Mouse (Mus musculus) small intestine, adult 2 months (tissue): Measurements from ENCODE around the gene Chsy1. TPM values are rescaled to one million over a fixed set of nuclear protein-coding genes. Genes with fewer than 3 reads are reported as not detected.
A peak's percentile ranks its signal among the peaks of the same experiment; 100 is the strongest.

ENCODE experiments used
- H3K27ac ChIP-seq: fragments of 200-500 bp; 2 replicates; pipeline ENCODE4 v1.5.1; 2012; ENCODE audit warnings: low read depth, low read length, control low read depth, inconsistent platforms; ENCODE audit not compliant: insufficient read depth
- H3K27me3 ChIP-seq: fragments of 200-500 bp; 2 replicates; pipeline ENCODE4 v1.6.1; 2012; ENCODE audit warnings: mild to moderate bottlenecking, moderate library complexity, low read length, inconsistent platforms; ENCODE audit not compliant: control insufficient read depth, insufficient read depth
- H3K36me3 ChIP-seq: fragments of 200-500 bp; 2 replicates; pipeline ENCODE4 v1.6.1; 2012; ENCODE audit warnings: mild to moderate bottlenecking, low read length, control low read depth, inconsistent platforms; ENCODE audit not compliant: control insufficient read depth, insufficient read depth
- H3K4me1 ChIP-seq: fragments of 200-500 bp; 2 replicates; pipeline ENCODE4 v1.6.1; 2012; ENCODE audit warnings: low read length, inconsistent platforms, mixed read lengths; ENCODE audit not compliant: control insufficient read depth, insufficient read depth, insufficient read length
- H3K4me3 ChIP-seq: fragments of 200-500 bp; 2 replicates; pipeline ENCODE4 v1.5.1; 2012; ENCODE audit warnings: low read depth, mild to moderate bottlenecking, control low read depth, inconsistent platforms, low read length, moderate library complexity
- CTCF ChIP-seq: fragments of 200-500 bp; IDR thresholded peaks from 2 replicates; pipeline ENCODE4 v1.5.1; 2012; ENCODE audit warnings: low read depth, mild to moderate bottlenecking, control low read depth, inconsistent platforms, low read length, moderate library complexity, mixed read lengths; ENCODE audit not compliant: insufficient replicate concordance, insufficient read length; ENCODE audit errors: extremely low read depth
- POLR2A ChIP-seq: fragments of 200-500 bp; IDR thresholded peaks from 2 replicates; pipeline ENCODE4 v1.6.1; 2012; ENCODE audit warnings: low read depth, mild to moderate bottlenecking, control low read depth, inconsistent platforms, low read length, moderate library complexity
- WGBS: fragments of 180-500 bp; shearing (Covaris S2); methylation state at CpG from one replicate; pipeline ENCODE4 v1.1.7; 2018; 5-methylcytosine and 5-hydroxymethylcytosine counted together
- polyA plus RNA-seq: library from polyadenylated mRNA; depleted of rRNA; stranded (reverse); fragments of >200 nt; gene quantifications from 2 replicates; pipeline ENCODE4 v1.2.3, GENCODE M21; 2012

Gene Chsy1
- polyA plus RNA-seq, 1 experiment = 1.4 TPM

DNA sequence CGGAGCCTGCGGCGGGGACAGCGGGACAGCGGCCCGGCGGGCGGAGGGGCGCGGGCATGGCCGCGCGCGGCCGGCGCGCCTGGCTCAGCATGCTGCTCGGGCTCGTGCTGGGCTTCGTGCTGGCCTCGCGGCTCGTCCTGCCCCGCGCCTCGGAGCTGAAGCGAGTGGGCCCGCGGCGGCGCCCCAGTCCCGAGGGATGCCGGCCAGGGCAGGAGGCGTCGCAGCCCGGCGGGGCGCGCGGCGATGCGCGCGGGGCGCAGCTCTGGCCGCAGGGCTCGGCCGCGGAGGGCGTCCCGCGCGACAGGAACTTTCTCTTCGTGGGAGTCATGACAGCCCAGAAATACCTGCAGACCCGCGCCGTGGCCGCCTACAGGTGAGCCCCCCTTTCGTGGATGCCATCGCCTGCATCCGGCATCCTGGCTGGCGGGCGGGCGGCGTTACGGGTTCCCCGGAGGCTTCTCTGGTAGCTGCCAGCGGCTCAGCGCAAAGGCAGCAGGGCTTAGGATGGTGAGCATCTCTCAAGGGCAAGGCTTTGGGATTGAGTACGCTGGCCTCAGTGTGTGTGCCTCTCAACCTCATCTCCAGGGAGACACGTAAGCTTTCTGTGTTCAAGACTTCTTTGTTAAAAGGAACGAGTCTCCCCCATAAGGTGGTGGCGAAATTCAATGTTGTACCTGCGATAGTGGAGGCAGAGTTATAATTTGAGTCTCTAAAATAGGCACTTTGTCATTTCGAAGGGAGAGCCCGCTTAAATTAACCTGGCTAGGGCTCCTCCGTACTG lies 730 bp downstream of the Chsy1 start:
- no peak overlapping the region; the same call in 1 of the 2 replicates for H3K27ac ChIP-seq
- 2% methylated on average over 64 of the region's 77 CpGs for WGBS
- H3K4me3 ChIP-seq = peak overlapping the region; percentile 66

DNA sequence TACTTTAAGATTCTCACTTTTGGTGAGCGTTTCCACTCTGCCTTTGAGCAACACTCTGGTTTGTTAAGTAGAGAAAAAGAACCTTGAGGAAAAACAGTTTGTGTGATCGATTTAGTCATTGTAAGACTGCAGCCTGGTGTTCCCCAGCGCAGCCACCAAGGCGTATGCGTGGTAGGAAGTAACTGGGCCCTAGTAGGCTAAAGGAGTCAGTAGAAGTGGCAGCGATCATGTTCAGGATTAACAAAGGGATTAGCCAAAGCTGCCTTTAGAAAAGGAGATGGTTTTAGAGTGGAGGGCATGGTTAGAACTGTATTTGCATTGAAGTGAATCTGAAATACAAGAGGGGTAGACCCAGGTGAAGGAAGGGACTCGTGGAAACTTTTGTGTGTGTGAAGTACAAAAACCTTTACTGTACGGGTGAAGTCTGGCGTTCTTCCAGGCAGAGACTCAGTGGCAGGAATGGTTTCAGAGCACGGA lies 1.4 kb downstream of the Chsy1 start:
- 36% methylated on average over 10 of the region's 10 CpGs for WGBS
- Histone ChIP-seq H3K27ac (no peak overlapping the region), H3K4me3 (peak overlapping the region; percentile 14; the same call in 1 of the 2 replicates), H3K27me3 (peaks cover 7% of the 10 kb centered on the region; the same call in 1 of the 2 replicates), H3K36me3 (no peaks in the 10 kb centered on the region), H3K4me1 (no peaks in the 10 kb centered on the region; the same call in 1 of the 2 replicates)
- no peak for TF ChIP-seq POLR2A
- TF ChIP-seq CTCF = no peak

More for the DNA sequence above, 730 bp downstream of the Chsy1 start:
- TF ChIP-seq POLR2A (no peak), CTCF (no peak)
- Histone ChIP-seq H3K4me1 (no peaks in the 10 kb centered on the region; the same call in 1 of the 2 replicates), H3K36me3 (no peaks in the 10 kb centered on the region), H3K27me3 (peaks cover 7% of the 10 kb centered on the region; the same call in 1 of the 2 replicates)

DNA sequence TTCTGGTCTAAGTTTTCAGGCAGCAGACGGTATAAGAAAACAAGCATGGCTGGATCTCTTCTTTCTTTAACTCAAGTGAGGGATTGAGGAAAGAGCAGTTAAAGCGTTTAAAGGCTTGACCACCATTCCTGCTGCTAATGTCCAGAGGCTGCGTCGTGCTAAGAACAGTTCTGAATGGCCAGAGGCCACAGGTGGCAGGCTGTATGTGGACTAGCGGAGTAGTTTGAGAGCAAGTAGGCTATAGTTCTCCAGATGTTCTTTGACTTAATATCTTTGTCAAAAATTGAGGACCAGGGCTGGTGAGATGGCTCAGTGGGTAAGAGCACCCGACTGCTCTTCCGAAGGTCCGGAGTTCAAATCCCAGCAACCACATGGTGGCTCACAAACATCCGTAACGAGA lies 1.9 kb downstream of the Chsy1 start:
- TF ChIP-seq POLR2A (no peak), CTCF (no peak)
- Histone ChIP-seq H3K4me3 (no peak overlapping the region), H3K4me1 (peaks cover 4% of the 10 kb centered on the region), H3K36me3 (no peaks in the 10 kb centered on the region), H3K27me3 (peaks cover 7% of the 10 kb centered on the region; the same call in 1 of the 2 replicates), H3K27ac (no peak overlapping the region)
- 88% methylated on average over 10 of the region's 10 CpGs for WGBS

DNA sequence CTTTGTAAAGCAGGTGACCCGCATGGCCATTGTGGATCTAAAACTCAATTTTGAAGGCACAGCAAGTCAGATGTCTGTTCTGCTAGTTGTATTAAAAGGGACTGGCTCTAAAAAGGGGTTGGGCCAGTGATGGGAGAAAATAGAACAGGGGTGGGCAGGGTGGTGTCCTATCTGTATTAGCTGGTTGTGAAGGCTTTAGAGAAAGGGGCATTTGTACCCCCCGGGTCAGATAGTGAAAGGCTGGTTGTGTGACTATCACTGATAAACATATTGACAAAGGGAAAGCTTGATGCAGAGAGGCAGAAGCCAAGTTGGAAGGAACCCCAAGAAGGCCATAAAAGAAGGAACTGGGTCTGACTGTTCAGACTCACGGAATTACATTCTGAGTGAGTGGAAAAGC lies 4.2 kb downstream of the Chsy1 start:
- H3K27me3 ChIP-seq = peaks cover 7% of the 10 kb centered on the region; the same call in 1 of the 2 replicates
- WGBS = 76% methylated on average over 3 of the region's 3 CpGs

DNA sequence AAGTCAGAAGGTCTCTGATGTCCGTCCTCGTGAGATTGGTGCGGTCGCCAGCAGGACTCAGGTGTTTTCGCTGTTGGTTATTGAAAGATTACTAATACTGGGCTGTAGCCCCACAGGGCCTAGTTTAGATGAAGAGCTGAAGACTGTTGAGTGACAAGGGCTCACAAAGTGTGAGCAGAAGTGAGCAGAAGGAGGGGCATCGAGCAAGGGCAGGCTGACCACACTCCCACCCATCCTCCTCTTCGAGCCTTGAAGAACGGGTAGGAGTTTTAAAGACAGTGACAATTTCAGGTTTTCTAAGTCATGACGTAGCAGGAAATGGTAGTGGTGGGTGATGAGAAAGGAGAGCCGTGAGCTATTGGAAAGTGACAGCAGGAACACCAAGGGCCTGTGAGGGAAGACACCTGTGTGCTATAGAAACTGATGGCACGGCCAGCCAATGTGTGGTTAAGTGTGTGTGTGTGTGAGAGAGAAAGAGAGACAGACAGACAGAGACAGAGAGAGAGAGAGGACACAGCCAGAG lies 6.6 kb downstream of the Chsy1 start:
- H3K36me3 ChIP-seq = no peaks in the 10 kb centered on the region
- TF ChIP-seq CTCF (no peak), POLR2A (no peak)
- H3K27me3 ChIP-seq = no peaks in the 10 kb centered on the region
- H3K4me3 ChIP-seq = no peak overlapping the region
- H3K27ac ChIP-seq = no peak overlapping the region
- peaks cover 5% of the 10 kb centered on the region; the same call in 1 of the 2 replicates for H3K4me1 ChIP-seq
- 80% methylated on average over 11 of the region's 11 CpGs for WGBS

More for the DNA sequence above, 4.2 kb downstream of the Chsy1 start:
- Histone ChIP-seq H3K36me3 (no peaks in the 10 kb centered on the region), H3K27ac (no peak overlapping the region), H3K4me3 (no peak overlapping the region), H3K4me1 (peaks cover 5% of the 10 kb centered on the region)
- TF ChIP-seq CTCF (no peak), POLR2A (no peak)

DNA sequence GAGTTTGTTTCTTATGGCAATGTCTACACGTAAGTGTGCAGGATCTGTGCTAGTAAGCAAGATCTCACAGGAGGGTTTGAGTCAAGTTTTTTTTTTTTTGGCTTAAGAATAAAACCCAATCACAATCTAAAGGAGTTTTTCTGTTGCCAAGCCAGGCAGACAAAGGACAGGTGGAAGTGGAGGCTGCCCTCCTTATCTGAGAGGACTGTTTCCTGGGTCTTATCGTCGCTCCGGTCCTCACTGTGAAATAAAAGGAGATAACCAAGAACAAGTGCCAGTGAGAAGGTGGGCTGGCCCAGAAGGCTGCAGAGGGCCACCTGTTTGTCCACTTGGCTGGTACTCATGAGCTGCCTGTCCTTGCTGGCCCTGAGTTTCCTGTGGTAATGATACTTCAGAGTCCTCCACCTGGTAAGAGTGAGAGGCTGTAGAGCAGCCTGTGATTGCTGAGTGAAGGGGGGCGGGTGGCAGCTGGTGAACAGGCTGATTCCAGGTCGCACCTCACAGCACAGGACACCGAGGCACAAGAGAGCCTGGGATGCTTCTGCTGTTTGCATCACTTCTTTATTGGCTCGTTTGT lies 7.7 kb downstream of the Chsy1 start:
- 33% methylated on average over 8 of the region's 8 CpGs for WGBS
- no peak overlapping the region for H3K4me3 ChIP-seq
- no peak overlapping the region for H3K27ac ChIP-seq
- TF ChIP-seq POLR2A (no peak), CTCF (no peak)
- H3K36me3 ChIP-seq = no peaks in the 10 kb centered on the region
- peaks cover 5% of the 10 kb centered on the region; the same call in 1 of the 2 replicates for H3K4me1 ChIP-seq
- H3K27me3 ChIP-seq = no peaks in the 10 kb centered on the region

DNA sequence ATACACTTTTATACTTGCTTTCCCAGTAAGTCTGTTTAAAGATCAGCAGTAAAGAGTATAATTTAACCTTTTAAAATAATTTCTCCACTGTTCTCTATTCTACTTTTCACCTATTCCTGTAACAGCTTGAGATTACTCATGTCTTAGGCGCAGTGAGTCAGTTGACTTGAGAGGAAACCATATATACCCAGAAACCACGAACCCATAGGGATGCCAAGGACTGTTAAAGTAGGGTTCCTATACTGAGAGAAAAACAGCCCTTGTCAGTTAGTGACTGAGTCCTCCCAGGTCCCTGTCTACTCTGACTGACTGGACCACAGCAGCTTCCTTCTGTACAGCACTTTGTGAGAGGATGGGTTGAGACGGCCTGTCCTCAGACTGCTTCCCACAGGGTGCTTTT lies 8.7 kb downstream of the Chsy1 start:
- no peak for TF ChIP-seq CTCF
- no peak for TF ChIP-seq POLR2A
- 84% methylated on average over 3 of the region's 3 CpGs for WGBS
- Histone ChIP-seq H3K27me3 (no peaks in the 10 kb centered on the region), H3K27ac (no peak overlapping the region), H3K4me3 (no peak overlapping the region), H3K4me1 (peaks cover 5% of the 10 kb centered on the region; the same call in 1 of the 2 replicates), H3K36me3 (no peaks in the 10 kb centered on the region)
